Mouse (Mus musculus): ENCODE data around the gene Rhod.

DNA sequence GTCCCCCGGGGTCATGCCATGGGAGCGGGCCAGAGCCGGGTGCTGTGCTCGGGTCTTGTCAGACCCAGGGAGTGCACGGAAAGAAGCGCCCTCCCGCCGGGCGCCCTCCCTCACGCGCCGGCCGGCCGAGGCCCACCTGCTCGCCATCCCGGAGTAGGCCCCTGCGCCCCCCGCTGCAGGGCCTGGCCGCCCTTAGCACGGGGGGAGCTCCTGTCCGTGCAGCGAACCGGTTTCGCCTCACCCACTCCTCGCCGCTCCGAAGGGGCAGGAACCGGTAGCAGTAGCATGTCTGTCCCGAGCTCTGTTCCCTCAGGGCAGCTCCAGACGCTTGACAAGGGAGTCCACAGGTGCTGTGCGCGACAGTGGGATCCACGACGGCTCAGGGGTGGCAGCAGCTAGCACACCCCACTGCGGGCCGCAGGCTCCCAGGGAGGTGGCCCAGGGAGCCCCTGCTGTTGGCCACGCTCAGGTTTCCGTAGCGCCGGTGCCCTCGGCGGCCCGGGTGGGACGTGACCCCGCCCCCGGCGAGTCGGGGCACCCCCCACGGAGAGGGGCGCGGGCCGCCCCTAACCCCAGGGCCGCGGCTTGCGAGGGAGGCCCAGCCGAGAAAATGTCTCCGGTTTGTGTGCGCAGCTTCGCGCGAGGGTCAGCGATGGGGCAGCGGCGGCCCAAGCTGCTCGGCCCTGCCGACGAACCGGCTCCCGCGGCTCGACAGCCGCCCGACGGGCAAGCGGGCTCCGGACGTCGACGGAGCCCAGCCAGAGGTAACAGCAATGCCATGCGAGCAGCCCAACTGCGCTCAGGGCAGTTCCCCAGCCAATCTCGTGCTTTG is 41.2 kb downstream of the Rhod start, which contains the start of gene Kdm2a:
- TF ChIP-seq MAFK (IDR thresholded peaks at IDR 0.05; ENCODE audit: insufficient read depth, low read depth, low read length) (no peak), ZNF384 (IDR thresholded peaks at IDR 0.05; ENCODE audit: low read depth, low read length) (no peak), ZC3H11A (IDR thresholded peaks at IDR 0.05; ENCODE audit: borderline replicate concordance, low read depth, low read length) (no peak)

Measured in ES-E14 (cell line).